Mouse (Mus musculus): ENCODE data around the gene Qrich1. TPM values are rescaled to one million over a fixed set of nuclear protein-coding genes. Genes with fewer than 3 reads are reported as not detected.
"Not testable (repeated sequence)": the region's sequence is repeated elsewhere in the genome, so short reads cannot be mapped to it uniquely, and the experiment has no call there.

Gene Qrich1
- total RNA-seq, 2 experiments from 2014 or later, result 115 to 146 TPM

- no peak for ATAC-seq (replicated peaks; ENCODE audit: low FRiP score, low TSS enrichment, poor library complexity, severe bottlenecking)
Measured at GRCm38 (mm10) chr9:108575321-108576297, 59.0 kb downstream of the Qrich1 start.

- ATAC-seq (replicated peaks; ENCODE audit: low FRiP score, low TSS enrichment, poor library complexity, severe bottlenecking), result no peak
Measured at GRCm38 (mm10) chr9:108577025-108577424, 60.4 kb downstream of the Qrich1 start.

GRCm38 (mm10) chr9:108577934-108578544, 61.4 kb downstream of the Qrich1 start:
- ATAC-seq (replicated peaks; ENCODE audit: low FRiP score, low TSS enrichment, poor library complexity, severe bottlenecking), result no peak

GRCm38 (mm10) chr9:108578545-108579343, 62.1 kb downstream of the Qrich1 start, which contains the start of gene Wdr6:
Gene Wdr6, minus strand, starts transcription at chr9:108578739.
- ATAC-seq (replicated peaks; ENCODE audit: low FRiP score, low TSS enrichment, poor library complexity, severe bottlenecking), result peak; percentile 89

- no peak for ATAC-seq (replicated peaks; ENCODE audit: low FRiP score, low TSS enrichment, poor library complexity, severe bottlenecking)
Measured at GRCm38 (mm10) chr9:108579344-108579690, 62.7 kb downstream of the Qrich1 start.

GRCm38 (mm10) chr9:108587571-108588180, 71.1 kb downstream of the Qrich1 start:
- no peak for ATAC-seq (replicated peaks; ENCODE audit: low FRiP score, low TSS enrichment, poor library complexity, severe bottlenecking)

GRCm38 (mm10) chr9:108589229-108589628, 72.6 kb downstream of the Qrich1 start:
- ATAC-seq (replicated peaks; ENCODE audit: low FRiP score, low TSS enrichment, poor library complexity, severe bottlenecking), result 0 out of 2 replicates have a peak, but pooled peaks have one; percentile 8

- ATAC-seq (replicated peaks; ENCODE audit: low FRiP score, low TSS enrichment, poor library complexity, severe bottlenecking), result no peak
Measured at GRCm38 (mm10) chr9:108591462-108591861, 74.9 kb downstream of the Qrich1 start.

- no peak for ATAC-seq (replicated peaks; ENCODE audit: low FRiP score, low TSS enrichment, poor library complexity, severe bottlenecking)
Measured at GRCm38 (mm10) chr9:108594354-108594753, 77.7 kb downstream of the Qrich1 start.

- ATAC-seq (replicated peaks; ENCODE audit: low FRiP score, low TSS enrichment, poor library complexity, severe bottlenecking), result peak; percentile 78
Measured at GRCm38 (mm10) chr9:108596998-108597764, 80.6 kb downstream of the Qrich1 start, which contains the start of gene P4htm. Gene P4htm, minus strand, starts transcription at chr9:108597667.

GRCm38 (mm10) chr9:108599021-108599566, 82.5 kb downstream of the Qrich1 start:
- no peak for ATAC-seq (replicated peaks; ENCODE audit: low FRiP score, low TSS enrichment, poor library complexity, severe bottlenecking)

- no peak for ATAC-seq (replicated peaks; ENCODE audit: low FRiP score, low TSS enrichment, poor library complexity, severe bottlenecking)
Measured at GRCm38 (mm10) chr9:108600011-108600410, 83.4 kb downstream of the Qrich1 start.

GRCm38 (mm10) chr9:108601986-108602385, 85.4 kb downstream of the Qrich1 start:
- no peak for ATAC-seq (replicated peaks; ENCODE audit: low FRiP score, low TSS enrichment, poor library complexity, severe bottlenecking)

GRCm38 (mm10) chr9:108607929-108608328, 91.3 kb downstream of the Qrich1 start:
- not testable (repeated sequence) for ATAC-seq (replicated peaks; ENCODE audit: low FRiP score, low TSS enrichment, poor library complexity, severe bottlenecking)

GRCm38 (mm10) chr9:108608889-108609288, 92.3 kb downstream of the Qrich1 start:
- no peak for ATAC-seq (replicated peaks; ENCODE audit: low FRiP score, low TSS enrichment, poor library complexity, severe bottlenecking)

Data from megakaryocyte-erythroid progenitor cell, adult 5-6 weeks (primary cell).